Comparison of ENCODE assay signal across 9 mouse cellular contexts in the genomic region with DNA sequence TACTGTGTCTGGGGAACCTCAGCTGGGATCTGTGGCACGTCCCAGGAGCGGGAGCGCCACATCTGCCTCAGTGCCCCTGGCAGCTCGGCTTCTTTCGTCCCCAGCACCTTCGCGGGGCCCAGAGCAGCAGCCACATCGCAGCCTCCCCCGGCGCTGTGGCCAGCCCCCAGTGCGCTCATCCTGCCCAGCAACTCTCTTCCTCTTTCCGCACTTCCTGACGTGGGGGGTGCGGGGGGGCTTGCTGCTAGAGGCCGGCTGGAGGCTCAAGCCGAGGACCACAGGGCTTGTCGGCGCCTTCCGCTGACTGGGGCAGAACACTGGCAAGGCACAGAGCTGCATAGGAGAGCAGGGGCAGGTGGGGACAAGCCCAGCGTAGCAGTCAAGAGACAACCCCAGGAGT. TPM values are rescaled to one million over a fixed set of nuclear protein-coding genes. Genes with fewer than 3 reads are reported as not detected.
A peak's percentile ranks its signal among the peaks of the same experiment; 100 is the strongest.
DNase-seq lines count a peak whose midpoint lies in the region; ATAC-seq and TF ChIP-seq lines count a peak whose summit lies in the region.
"Had no signal": no experiment of that assay in that cellular context is flagged by ENCODE, and none has a peak within 500 bp of the region (broad histone marks: within the 10 kb centered on the region; RNA-seq: fewer than 3 reads in every experiment).

No protein-coding gene starts in this region.

- H3K4me2 ChIP-seq in embryonic facial prominence, embryonic 12.5 days (replicated peaks), result peak overlapping the region; percentile 33
- H3K4me2 ChIP-seq in limb, embryonic 12.5 days, result peak overlapping the region; percentile 92
- H3K4me2 ChIP-seq in midbrain, embryonic 11.5 days, result no peak overlapping the region

- TF ChIP-seq CTCF in layer of hippocampus, adult 2 months (conservative IDR thresholded peaks at IDR 0.05), result no peak

- DNase-seq in layer of hippocampus, adult 2 months (ENCODE audit: low spot score in 2 of 2), result no peak
- DNase-seq in layer of hippocampus, adult 8-10 months (ENCODE audit: low spot score in 2 of 2), result no peak
- no peak for DNase-seq in midbrain, embryonic 11.5 days (ENCODE audit: low spot score, missing footprints)
- DNase-seq in thymus, postnatal 0 days (ENCODE audit: low spot score), result peak; percentile 41
- DNase-seq in c-Kit-positive CD71-positive TER-119-positive erythroid progenitor cells, embryonic 14.5 days (ENCODE audit: low spot score), result no peak

- peaks cover 6% of the 10 kb centered on the region; the same call in 1 of the 2 replicates for H3K27me3 ChIP-seq in embryonic facial prominence, embryonic 12.5 days
- peaks cover 4% of the 10 kb centered on the region for H3K27me3 ChIP-seq in limb, embryonic 12.5 days
- peaks cover 6% of the 10 kb centered on the region for H3K27me3 ChIP-seq in midbrain, embryonic 11.5 days (ENCODE audit: control insufficient read depth, insufficient read depth, low read length)

- H3K9ac ChIP-seq in embryonic facial prominence, embryonic 12.5 days, result 0 out of 2 replicates have a peak overlapping the region, but pooled peaks have one; percentile 11
- no peak overlapping the region; the same call in 1 of the 2 replicates for H3K9ac ChIP-seq in limb, embryonic 12.5 days (replicated peaks)
- H3K9ac ChIP-seq in midbrain, embryonic 11.5 days (ENCODE audit: low read length), result peak overlapping the region; percentile 46; the same call in 1 of the 2 replicates

- H3K36me3 ChIP-seq in embryonic facial prominence, embryonic 12.5 days, result no peaks in the 10 kb centered on the region
- H3K36me3 ChIP-seq in limb, embryonic 12.5 days, result no peaks in the 10 kb centered on the region
- no peaks in the 10 kb centered on the region for H3K36me3 ChIP-seq in midbrain, embryonic 11.5 days (ENCODE audit: control insufficient read depth, insufficient read depth, low read length)

- WGBS in embryonic facial prominence, embryonic 12.5 days, result 13% methylated on average over 20 of the region's 20 CpGs
- 9% methylated on average over 20 of the region's 20 CpGs for WGBS in limb, embryonic 12.5 days
- 18% methylated on average over 20 of the region's 20 CpGs for WGBS in midbrain, embryonic 11.5 days

- H3K9me3 ChIP-seq in embryonic facial prominence, embryonic 12.5 days, result no peaks in the 10 kb centered on the region
- no peaks in the 10 kb centered on the region for H3K9me3 ChIP-seq in limb, embryonic 12.5 days
- no peaks in the 10 kb centered on the region for H3K9me3 ChIP-seq in midbrain, embryonic 11.5 days (ENCODE audit: control insufficient read depth, low read length)

- H3K4me1 ChIP-seq in embryonic facial prominence, embryonic 12.5 days, result peaks cover 26% of the 10 kb centered on the region
- H3K4me1 ChIP-seq in limb, embryonic 12.5 days (replicated peaks), result peaks cover 36% of the 10 kb centered on the region
- H3K4me1 ChIP-seq in midbrain, embryonic 11.5 days (ENCODE audit: control insufficient read depth, insufficient read depth, low read length), result peaks cover 9% of the 10 kb centered on the region

- peak overlapping the region; percentile 30; the same call in 1 of the 2 replicates for H3K4me3 ChIP-seq in layer of hippocampus, adult 2 months
- H3K4me3 ChIP-seq in embryonic facial prominence, embryonic 12.5 days, result peak overlapping the region; percentile 17
- peak overlapping the region; percentile 25 for H3K4me3 ChIP-seq in limb, embryonic 12.5 days (replicated peaks)
- H3K4me3 ChIP-seq in midbrain, embryonic 11.5 days (ENCODE audit: low read depth, low read length), result no peak overlapping the region

- peak overlapping the region; percentile 57; the same call in 1 of the 2 replicates for H3K27ac ChIP-seq in layer of hippocampus, adult 2 months
- no peak overlapping the region; the same call in 1 of the 2 replicates for H3K27ac ChIP-seq in embryonic facial prominence, embryonic 12.5 days
- H3K27ac ChIP-seq in limb, embryonic 12.5 days, result peak overlapping the region; percentile 53
- no peak overlapping the region for H3K27ac ChIP-seq in midbrain, embryonic 11.5 days (ENCODE audit: low read depth, low read length)

- no peak for ATAC-seq in embryonic facial prominence, embryonic 12.5 days (ENCODE audit: insufficient number of reproducible peaks, insufficient read depth, low FRiP score, low TSS enrichment)
- peak; percentile 56 to 73 for ATAC-seq in hematopoietic stem cell, adult 5-6 weeks (replicated peaks in 1 of 2; ENCODE audit: insufficient read depth in 1 of 2, low FRiP score in 2 of 2, low TSS enrichment in 1 of 2, low read depth in 1 of 2, poor library complexity in 2 of 2, severe bottlenecking in 2 of 2)
- ATAC-seq in limb, embryonic 12.5 days (ENCODE audit: insufficient number of reproducible peaks, insufficient read depth, low FRiP score, low TSS enrichment, low read depth), result no peak
- no peak for ATAC-seq in midbrain, embryonic 11.5 days (ENCODE audit: low FRiP score)

RNA-seq across cellular contexts. Expression of a gene that starts 10.2 kb away (rescaled TPM):
- 100 to 1,000 TPM; 513 to 526 TPM for total RNA-seq in layer of hippocampus, adult 2 months (2021)
- 100 to 1,000 TPM; 463 to 479 (median 474) TPM for total RNA-seq in layer of hippocampus, adult 8-10 months (2022)
- 39.1 and 40.8 TPM in 2 replicates for polyA plus RNA-seq in embryonic facial prominence, embryonic 12.5 days (2016; fragmentation: Nextera tagmentation; extraction: Ambion mirVana)
- 78.3 and 145 TPM in 2 replicates for total RNA-seq in hematopoietic stem cell, adult 5-6 weeks (2017)
- polyA plus RNA-seq in limb, embryonic 12.5 days (2016; fragmentation: Nextera tagmentation; extraction: Ambion mirVana), result 33.7 and 39.9 TPM in 2 replicates
- 19.2 and 23.7 TPM in 2 replicates for polyA plus RNA-seq in midbrain, embryonic 11.5 days (2014; fragmentation: Nextera tagmentation; extraction: Ambion mirVana)
- 70.9 and 81.0 TPM in 2 replicates for polyA plus RNA-seq in thymus, postnatal 0 days (2015; fragmentation: Nextera tagmentation; extraction: Ambion mirVana)

RNA-seq across cellular contexts. Expression of a gene that starts 19.9 kb away (rescaled TPM):
- total RNA-seq in layer of hippocampus, adult 2 months (2021), result not detected
- not detected for total RNA-seq in layer of hippocampus, adult 8-10 months (2022)
- 0.36 and 0.73 TPM in 2 replicates for polyA plus RNA-seq in embryonic facial prominence, embryonic 12.5 days (2016; fragmentation: Nextera tagmentation; extraction: Ambion mirVana)
- 0.25 and 1.0 TPM in 2 replicates for total RNA-seq in hematopoietic stem cell, adult 5-6 weeks (2017)
- 0.28 and 0.59 TPM in 2 replicates for polyA plus RNA-seq in limb, embryonic 12.5 days (2016; fragmentation: Nextera tagmentation; extraction: Ambion mirVana)
- polyA plus RNA-seq in midbrain, embryonic 11.5 days (2014; fragmentation: Nextera tagmentation; extraction: Ambion mirVana), result 0.25 TPM in 1 of 2 replicates, not detected in the other
- 2.5 and 3.4 TPM in 2 replicates for polyA plus RNA-seq in thymus, postnatal 0 days (2015; fragmentation: Nextera tagmentation; extraction: Ambion mirVana)
- total RNA-seq: adrenal gland, adult 18-20 months had no signal

RNA-seq across cellular contexts. Expression of a gene that starts 33.3 kb away (rescaled TPM):
- 10 to 100 TPM; 25.3 to 31.9 TPM for total RNA-seq in layer of hippocampus, adult 2 months (2021)
- 10 to 100 TPM; 21.4 to 27.8 (median 24.1) TPM for total RNA-seq in layer of hippocampus, adult 8-10 months (2022)
- 1,900 and 1,964 TPM in 2 replicates for polyA plus RNA-seq in embryonic facial prominence, embryonic 12.5 days (2016; fragmentation: Nextera tagmentation; extraction: Ambion mirVana)
- total RNA-seq in hematopoietic stem cell, adult 5-6 weeks (2017), result 2.0 TPM in 1 of 2 replicates, not detected in the other
- 2,281 and 2,291 TPM in 2 replicates for polyA plus RNA-seq in limb, embryonic 12.5 days (2016; fragmentation: Nextera tagmentation; extraction: Ambion mirVana)
- 926 and 968 TPM in 2 replicates for polyA plus RNA-seq in midbrain, embryonic 11.5 days (2014; fragmentation: Nextera tagmentation; extraction: Ambion mirVana)
- 118 and 153 TPM in 2 replicates for polyA plus RNA-seq in thymus, postnatal 0 days (2015; fragmentation: Nextera tagmentation; extraction: Ambion mirVana)

RNA-seq across cellular contexts. Expression of a gene that starts 38.4 kb away (rescaled TPM):
- total RNA-seq in layer of hippocampus, adult 2 months (2021), result 10 to 100 TPM; 22.1 to 26.0 TPM
- total RNA-seq in layer of hippocampus, adult 8-10 months (2022), result 10 to 100 TPM; 27.0 to 29.9 (median 29.1) TPM
- 0.65 and 1.2 TPM in 2 replicates for polyA plus RNA-seq in embryonic facial prominence, embryonic 12.5 days (2016; fragmentation: Nextera tagmentation; extraction: Ambion mirVana)
- 0.56 TPM in 1 of 2 replicates, not detected in the other for total RNA-seq in hematopoietic stem cell, adult 5-6 weeks (2017)
- 0.33 and 0.65 TPM in 2 replicates for polyA plus RNA-seq in limb, embryonic 12.5 days (2016; fragmentation: Nextera tagmentation; extraction: Ambion mirVana)
- 0.26 and 0.37 TPM in 2 replicates for polyA plus RNA-seq in midbrain, embryonic 11.5 days (2014; fragmentation: Nextera tagmentation; extraction: Ambion mirVana)
- 0.09 and 0.12 TPM in 2 replicates for polyA plus RNA-seq in thymus, postnatal 0 days (2015; fragmentation: Nextera tagmentation; extraction: Ambion mirVana)

RNA-seq across cellular contexts. Expression of a gene that starts 58.9 kb away (rescaled TPM):
- total RNA-seq in layer of hippocampus, adult 2 months (2021), result 1 to 10 TPM; 3.2 to 3.6 TPM
- 1 to 10 TPM; 2.5 to 2.8 (median 2.7) TPM for total RNA-seq in layer of hippocampus, adult 8-10 months (2022)
- polyA plus RNA-seq in embryonic facial prominence, embryonic 12.5 days (2016; fragmentation: Nextera tagmentation; extraction: Ambion mirVana), result 3.3 and 3.6 TPM in 2 replicates
- not detected in 2 replicates for total RNA-seq in hematopoietic stem cell, adult 5-6 weeks (2017)
- 1.3 and 2.6 TPM in 2 replicates for polyA plus RNA-seq in limb, embryonic 12.5 days (2016; fragmentation: Nextera tagmentation; extraction: Ambion mirVana)
- 2.0 and 2.1 TPM in 2 replicates for polyA plus RNA-seq in midbrain, embryonic 11.5 days (2014; fragmentation: Nextera tagmentation; extraction: Ambion mirVana)
- polyA plus RNA-seq in thymus, postnatal 0 days (2015; fragmentation: Nextera tagmentation; extraction: Ambion mirVana), result 1.5 TPM in 2 replicates

Comparison
In these comparisons a context has a peak if more than half of its experiments do, and no peak if none do; other contexts are left out.
1. H3K27ac ChIP-seq: peak in layer of hippocampus, adult 2 months (single experiment) and limb, embryonic 12.5 days (single experiment); none in embryonic facial prominence, embryonic 12.5 days (single experiment) and midbrain, embryonic 11.5 days (single experiment).
2. ATAC-seq: peak in hematopoietic stem cell, adult 5-6 weeks (2 of 2); none in embryonic facial prominence, embryonic 12.5 days (single experiment), limb, embryonic 12.5 days (single experiment) and midbrain, embryonic 11.5 days (single experiment).